Mouse (Mus musculus): ENCODE data around the gene Islr2.

DNA sequence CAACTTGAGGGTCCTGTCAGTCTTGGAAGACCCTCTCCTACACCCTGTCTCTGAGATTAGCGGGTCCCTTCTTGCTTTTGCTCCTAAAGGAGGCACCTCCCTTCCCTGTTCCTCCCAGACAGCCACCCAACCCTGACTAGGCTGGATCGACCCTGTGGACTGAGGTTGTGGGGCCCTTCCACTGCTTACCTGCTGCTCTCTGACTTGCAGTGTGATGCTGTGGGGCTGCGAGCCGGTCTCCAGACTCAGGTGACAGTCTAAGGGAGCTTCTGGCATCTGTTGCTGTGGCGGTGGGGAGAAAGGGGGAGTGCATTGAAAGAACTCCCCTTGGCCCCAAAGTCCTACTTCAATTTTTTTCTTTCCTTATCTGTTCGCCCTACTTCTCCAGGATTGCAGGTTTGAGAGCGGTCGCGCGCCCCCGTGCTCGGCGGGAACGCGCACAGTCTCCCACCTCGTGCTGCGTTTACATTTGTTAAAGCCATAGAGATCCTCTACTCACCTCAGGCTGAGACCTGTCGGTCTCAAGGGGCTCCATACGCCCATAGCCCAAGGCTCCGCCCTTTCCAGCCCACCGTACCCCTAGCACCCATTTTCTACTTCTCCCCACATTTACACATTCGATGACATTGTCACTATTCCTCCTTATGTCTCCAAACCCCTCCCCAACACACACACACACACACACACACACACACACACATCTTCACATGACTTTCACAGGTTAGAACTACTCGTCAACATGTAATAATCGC is 2.9 kb downstream of the Islr2 start:
- TF ChIP-seq CTCF (IDR thresholded peaks at IDR 0.05; ENCODE audit: control insufficient read depth, insufficient read depth, insufficient replicate concordance, low read depth, low read length) (no peak), POLR2A (IDR thresholded peaks at IDR 0.05; ENCODE audit: control insufficient read depth, low read depth, low read length) (no peak)

Data from testis, adult 2 months (tissue).